Mouse (Mus musculus) neural tube, embryonic 11.5 days (tissue): ENCODE results near the gene Gtdc1. TPM values are rescaled to one million over a fixed set of nuclear protein-coding genes. Genes with fewer than 3 reads are reported as not detected.

Experiments used
- ATAC-seq: fragments of 200-750 bp; cut with Nextera tagmentation; 2 replicates; pipeline ENCODE4 v1.8.0; 2017; ENCODE audit warnings: moderate number of reproducible peaks, mild to moderate bottlenecking, moderate TSS enrichment, moderate library complexity; ENCODE audit not compliant: insufficient read depth, low FRiP score, low TSS enrichment
- DNase-seq: peaks from one replicate; pipeline ENCODE4 v3.0.0-alpha.2; 2015; ENCODE audit warnings: low spot score
- H3K27ac ChIP-seq: fragments of 300-500 bp; sonication (generic); 2 replicates; pipeline ENCODE4 v1.5.1; 2014; ENCODE audit warnings: low read depth, mild to moderate bottlenecking, low read length
- H3K27me3 ChIP-seq: fragments of 300-500 bp; sonication (generic); 2 replicates; pipeline ENCODE4 v1.6.1; 2014; ENCODE audit warnings: mild to moderate bottlenecking, low read length, mixed read lengths; ENCODE audit not compliant: control insufficient read depth, insufficient read depth
- H3K36me3 ChIP-seq: fragments of 300-500 bp; sonication (generic); 2 replicates; pipeline ENCODE4 v1.6.1; 2014; ENCODE audit warnings: mild to moderate bottlenecking, low read length, moderate library complexity, mixed read lengths; ENCODE audit not compliant: control insufficient read depth, insufficient read depth
- H3K4me1 ChIP-seq: fragments of 300-500 bp; sonication (generic); 2 replicates; pipeline ENCODE4 v1.6.1; 2014; ENCODE audit warnings: low read length, mixed read lengths; ENCODE audit not compliant: control insufficient read depth, insufficient read depth
- H3K4me2 ChIP-seq: fragments of 300-500 bp; sonication (generic); 2 replicates; pipeline ENCODE4 v1.6.1; 2014; ENCODE audit warnings: low read depth, mild to moderate bottlenecking, moderate library complexity
- H3K4me3 ChIP-seq: fragments of 300-500 bp; sonication (generic); 2 replicates; pipeline ENCODE4 v1.5.1; 2014; ENCODE audit warnings: low read depth, low read length
- H3K9ac ChIP-seq: fragments of 300-500 bp; sonication (generic); 2 replicates; pipeline ENCODE4 v1.6.1; 2014; ENCODE audit warnings: mild to moderate bottlenecking, low read length
- H3K9me3 ChIP-seq: fragments of 300-500 bp; sonication (generic); 2 replicates; pipeline ENCODE4 v1.6.1; 2016; ENCODE audit warnings: low read length; ENCODE audit not compliant: control insufficient read depth
- WGBS: fragments of 180-500 bp; shearing (Covaris S2); extraction: QIAGEN DNeasy Blood & Tissue Kit; methylation state at CpG from one replicate; pipeline ENCODE4 v1.1.7; 2014; 5-methylcytosine and 5-hydroxymethylcytosine counted together
- polyA plus RNA-seq: library from polyadenylated mRNA; unstranded; fragments of >200 nt; fragmentation: Nextera tagmentation; extraction: Ambion mirVana; gene quantifications from 2 replicates; pipeline ENCODE4 v1.2.1, GENCODE M21; 2014

Gtdc1 gene
- polyA plus RNA-seq, 1 experiment from 2014 or later = 9.5 TPM

DNA sequence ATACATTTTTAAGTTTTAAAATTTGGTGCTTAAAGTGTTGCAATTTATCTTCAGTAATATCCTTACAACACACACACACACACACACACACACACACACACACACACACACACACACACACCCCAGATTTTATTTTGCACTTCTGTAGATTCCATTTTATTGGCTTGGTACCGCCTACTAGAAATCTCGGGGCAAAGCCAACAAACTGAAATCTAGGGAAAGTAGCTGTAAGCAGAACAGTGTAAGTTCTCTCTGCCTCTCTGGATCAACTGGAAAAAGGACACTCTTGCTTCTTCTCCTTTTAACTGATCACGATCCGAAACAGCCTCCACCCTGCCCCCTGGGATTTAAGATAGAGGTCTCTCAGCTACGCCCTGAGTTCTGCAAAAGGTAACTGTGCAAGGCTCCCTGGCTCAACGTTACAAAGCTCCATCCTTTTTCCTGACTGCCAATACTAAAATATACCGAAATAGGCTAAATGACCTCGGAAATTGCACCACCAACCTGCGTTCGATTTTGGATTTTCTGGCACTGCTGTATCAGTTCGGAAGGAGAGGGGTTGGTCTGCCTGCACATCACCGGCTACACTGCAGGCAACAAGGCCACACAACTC is 369.7 kb downstream of the Gtdc1 start:
- ATAC-seq (0 out of 2 replicates have a peak, but pooled peaks have one; percentile 3), DNase-seq (no peak)
- H3K9ac ChIP-seq = no peak overlapping the region
- no peak overlapping the region for H3K4me3 ChIP-seq
- H3K4me2 ChIP-seq = peak overlapping the region; percentile 93
- no peak overlapping the region for H3K27ac ChIP-seq
- H3K36me3 ChIP-seq = no peaks in the 10 kb centered on the region
- no peaks in the 10 kb centered on the region for H3K27me3 ChIP-seq
- H3K9me3 ChIP-seq = no peaks in the 10 kb centered on the region
- H3K4me1 ChIP-seq = peaks cover 3% of the 10 kb centered on the region
- WGBS = 44% methylated on average over 12 of the region's 12 CpGs

DNA sequence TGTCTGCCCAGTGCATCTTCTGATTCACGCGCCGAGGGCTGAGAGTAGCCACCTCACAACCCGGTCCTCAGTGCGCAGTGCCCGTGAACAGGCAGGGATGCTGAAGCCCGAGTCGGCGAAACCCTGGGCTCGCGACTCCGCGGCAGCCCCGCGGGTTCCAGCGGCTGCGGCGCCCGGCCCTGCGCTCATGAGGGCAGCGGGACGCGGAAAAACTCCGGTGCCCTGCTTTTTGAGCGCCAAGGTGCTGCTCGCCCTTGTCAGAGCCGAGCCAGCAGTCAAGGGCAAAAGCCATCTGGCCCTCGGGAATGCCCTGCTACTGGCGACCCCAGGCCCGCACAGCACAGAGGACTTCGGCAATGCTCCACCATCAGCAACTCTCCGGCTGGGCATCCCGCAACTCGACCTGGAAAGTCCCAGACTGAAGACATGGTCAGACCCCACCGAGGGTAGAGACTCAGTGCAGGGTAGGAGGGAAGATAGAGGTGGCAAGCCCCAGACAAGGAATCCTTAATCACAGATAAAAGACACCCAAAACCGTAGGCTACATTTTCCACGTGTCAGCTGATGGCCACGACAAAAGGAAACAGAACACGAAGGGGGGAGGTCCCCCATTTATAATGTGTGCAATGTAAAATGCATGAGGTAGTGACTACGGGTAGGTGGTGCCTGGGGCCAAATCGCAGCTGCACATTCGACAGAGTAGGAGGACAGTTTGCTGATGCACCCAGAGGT is 370.4 kb downstream of the Gtdc1 start:
- 1% methylated on average over 42 of the region's 42 CpGs for WGBS
- Histone ChIP-seq H3K36me3 (no peaks in the 10 kb centered on the region), H3K27ac (no peak overlapping the region), H3K4me2 (peak overlapping the region; percentile 93), H3K27me3 (no peaks in the 10 kb centered on the region), H3K9ac (peak overlapping the region; percentile 70), H3K4me3 (peak overlapping the region; percentile 46), H3K9me3 (no peaks in the 10 kb centered on the region), H3K4me1 (peaks cover 3% of the 10 kb centered on the region)
- peak; percentile 65 for DNase-seq
- peak; percentile 82 for ATAC-seq

DNA sequence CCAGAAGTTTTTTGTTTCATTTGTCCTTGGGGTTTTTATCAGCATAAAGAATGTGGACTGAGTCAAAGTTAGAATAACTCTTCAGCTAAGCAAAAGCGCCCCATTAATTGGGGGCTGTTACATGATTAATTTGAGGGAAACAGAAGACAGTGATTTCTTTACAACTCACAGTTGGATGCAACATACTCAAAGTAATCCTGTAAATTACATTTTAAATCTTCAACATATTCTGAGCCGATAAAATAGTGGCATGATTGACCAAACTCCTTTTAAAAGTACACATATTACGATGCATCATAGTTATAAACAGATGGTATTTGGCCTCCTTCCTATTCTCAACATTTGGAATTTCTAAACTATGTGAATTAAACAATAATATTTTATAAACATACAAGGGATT is 372.7 kb downstream of the Gtdc1 start:
- Histone ChIP-seq H3K4me1 (peaks cover 3% of the 10 kb centered on the region), H3K9ac (no peak overlapping the region), H3K4me2 (no peak overlapping the region), H3K36me3 (no peaks in the 10 kb centered on the region), H3K9me3 (no peaks in the 10 kb centered on the region), H3K27ac (no peak overlapping the region), H3K27me3 (no peaks in the 10 kb centered on the region), H3K4me3 (no peak overlapping the region)
- DNase-seq (no peak), ATAC-seq (no peak)
- 80% methylated on average over 3 of the region's 3 CpGs for WGBS

DNA sequence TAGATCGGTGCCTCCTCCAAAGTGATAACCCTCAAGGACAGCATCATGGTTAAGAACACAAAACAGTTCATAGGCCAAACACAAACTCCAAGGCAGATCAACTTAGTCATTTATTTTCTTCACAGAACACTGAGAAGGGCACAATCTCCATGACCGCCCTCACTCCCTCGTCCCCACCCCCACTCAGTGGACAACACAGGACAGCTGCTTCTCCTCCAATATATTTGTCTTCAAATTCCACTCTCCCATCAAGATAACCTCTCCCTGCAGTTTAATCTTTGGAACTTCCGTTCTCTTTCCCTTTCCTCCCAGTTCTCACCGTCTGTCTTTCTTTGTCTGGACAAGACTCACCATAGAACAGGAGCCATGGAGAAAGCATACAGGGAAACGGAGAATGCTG is 378.1 kb downstream of the Gtdc1 start:
- no peak for ATAC-seq
- WGBS = 87% methylated on average over 6 of the region's 6 CpGs
- no peak for DNase-seq

DNA sequence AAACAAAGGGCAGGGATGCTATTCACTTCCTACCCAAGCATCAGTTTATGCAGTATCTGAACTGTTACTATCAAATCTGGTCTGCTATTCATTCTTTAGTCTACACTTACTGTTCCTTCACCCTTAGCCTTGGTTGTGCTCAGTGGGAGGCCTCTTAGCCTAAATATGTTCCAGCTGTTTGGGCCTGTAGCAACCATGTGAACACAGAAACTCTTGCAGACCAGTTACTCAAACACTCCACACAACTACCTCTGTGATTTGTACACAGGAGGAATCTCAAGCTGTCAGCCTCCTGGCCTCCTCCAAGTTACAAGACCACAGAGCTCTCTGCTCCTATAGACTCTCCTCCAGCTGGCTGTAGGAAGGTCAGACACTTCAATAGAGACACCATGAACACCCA is 384.7 kb downstream of the Gtdc1 start:
- Histone ChIP-seq H3K4me1 (no peaks in the 10 kb centered on the region), H3K36me3 (no peaks in the 10 kb centered on the region), H3K27me3 (no peaks in the 10 kb centered on the region), H3K9me3 (no peaks in the 10 kb centered on the region), H3K4me2 (no peak overlapping the region), H3K9ac (no peak overlapping the region), H3K27ac (no peak overlapping the region), H3K4me3 (no peak overlapping the region)
- no peak for DNase-seq
- no peak for ATAC-seq

More for the DNA sequence above, 378.1 kb downstream of the Gtdc1 start:
- Histone ChIP-seq H3K4me2 (no peak overlapping the region), H3K9me3 (no peaks in the 10 kb centered on the region), H3K9ac (no peak overlapping the region), H3K27me3 (no peaks in the 10 kb centered on the region), H3K4me1 (no peaks in the 10 kb centered on the region), H3K4me3 (no peak overlapping the region), H3K36me3 (no peaks in the 10 kb centered on the region), H3K27ac (no peak overlapping the region)

DNA sequence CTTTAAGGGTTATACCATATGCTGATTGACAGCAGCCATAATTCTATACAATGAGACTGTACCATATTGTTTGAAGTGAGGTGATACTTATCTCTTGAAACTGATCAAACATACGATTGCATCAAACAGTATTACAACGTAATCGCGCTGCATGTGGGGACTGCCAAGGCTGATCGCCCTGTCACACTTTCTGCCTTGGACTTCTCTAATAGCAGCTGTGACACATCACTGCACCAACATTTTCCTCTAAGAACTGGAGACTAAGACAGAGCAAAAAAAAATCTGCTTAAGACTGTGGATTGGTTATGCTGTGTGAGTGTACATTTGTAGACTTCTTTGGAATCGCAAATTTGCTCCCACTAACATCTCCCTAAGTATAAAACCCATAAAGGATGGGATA is 385.7 kb downstream of the Gtdc1 start:
- Histone ChIP-seq H3K27me3 (no peaks in the 10 kb centered on the region), H3K27ac (no peak overlapping the region), H3K4me1 (no peaks in the 10 kb centered on the region), H3K9me3 (no peaks in the 10 kb centered on the region), H3K4me3 (no peak overlapping the region), H3K9ac (no peak overlapping the region), H3K36me3 (no peaks in the 10 kb centered on the region), H3K4me2 (no peak overlapping the region)
- no peak for ATAC-seq
- no peak for DNase-seq
- WGBS = 92% methylated on average over 6 of the region's 6 CpGs

DNA sequence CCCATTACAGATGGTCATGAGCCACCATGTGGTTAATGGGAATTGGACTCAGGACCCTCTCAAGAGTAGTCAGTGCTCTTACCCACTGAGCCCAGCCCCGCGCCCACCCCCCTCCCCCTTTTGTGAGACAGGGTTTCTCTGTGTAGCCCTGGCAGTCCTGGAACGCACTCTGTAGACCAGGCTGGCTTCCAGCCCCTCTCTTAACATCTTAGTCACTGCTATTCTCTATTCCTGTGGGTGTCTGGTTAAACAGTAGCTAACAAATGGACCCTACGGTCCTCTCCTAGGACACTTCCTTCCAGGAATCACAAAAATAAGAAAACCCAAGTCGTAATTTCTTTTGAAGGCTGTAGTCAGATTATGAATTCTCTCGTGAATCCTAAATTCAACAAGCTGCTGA is 386.6 kb downstream of the Gtdc1 start:
- no peak for DNase-seq
- H3K36me3 ChIP-seq = no peaks in the 10 kb centered on the region
- H3K4me2 ChIP-seq = no peak overlapping the region
- no peak overlapping the region for H3K4me3 ChIP-seq
- H3K27me3 ChIP-seq = no peaks in the 10 kb centered on the region
- ATAC-seq = no peak
- no peak overlapping the region for H3K27ac ChIP-seq
- H3K4me1 ChIP-seq = no peaks in the 10 kb centered on the region
- no peaks in the 10 kb centered on the region for H3K9me3 ChIP-seq
- no peak overlapping the region for H3K9ac ChIP-seq
- 80% methylated on average over 6 of the region's 6 CpGs for WGBS

DNA sequence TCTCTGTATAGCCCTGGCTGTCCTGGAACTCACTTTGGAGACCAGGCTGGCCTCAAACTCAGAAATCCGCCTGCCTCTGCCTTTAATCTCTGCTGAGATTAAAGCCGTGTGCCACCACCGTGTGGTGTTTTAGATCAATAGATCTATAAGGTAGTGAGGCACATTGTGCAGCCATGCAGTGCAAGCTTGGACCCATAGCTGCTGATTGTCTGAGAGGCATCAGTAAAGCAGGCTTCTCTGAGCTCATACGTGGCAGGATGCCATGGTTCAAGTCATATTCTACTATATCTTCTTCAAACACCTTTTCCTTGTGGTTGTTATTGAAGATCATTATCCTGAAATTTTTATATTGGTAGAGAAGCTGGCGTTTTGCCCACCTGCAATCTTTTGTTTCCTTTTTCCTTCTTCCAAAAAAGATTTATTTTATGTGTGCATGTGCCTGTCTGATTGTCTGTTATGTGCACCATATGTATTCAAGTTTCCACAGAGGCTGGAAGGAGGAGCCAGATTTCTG is 388.3 kb downstream of the Gtdc1 start:
- Histone ChIP-seq H3K9me3 (no peaks in the 10 kb centered on the region), H3K27ac (no peak overlapping the region), H3K9ac (no peak overlapping the region), H3K4me1 (no peaks in the 10 kb centered on the region), H3K36me3 (no peaks in the 10 kb centered on the region), H3K27me3 (no peaks in the 10 kb centered on the region), H3K4me3 (no peak overlapping the region), H3K4me2 (no peak overlapping the region)
- 79% methylated on average over 5 of the region's 5 CpGs for WGBS
- ATAC-seq = no peak
- no peak for DNase-seq

DNA sequence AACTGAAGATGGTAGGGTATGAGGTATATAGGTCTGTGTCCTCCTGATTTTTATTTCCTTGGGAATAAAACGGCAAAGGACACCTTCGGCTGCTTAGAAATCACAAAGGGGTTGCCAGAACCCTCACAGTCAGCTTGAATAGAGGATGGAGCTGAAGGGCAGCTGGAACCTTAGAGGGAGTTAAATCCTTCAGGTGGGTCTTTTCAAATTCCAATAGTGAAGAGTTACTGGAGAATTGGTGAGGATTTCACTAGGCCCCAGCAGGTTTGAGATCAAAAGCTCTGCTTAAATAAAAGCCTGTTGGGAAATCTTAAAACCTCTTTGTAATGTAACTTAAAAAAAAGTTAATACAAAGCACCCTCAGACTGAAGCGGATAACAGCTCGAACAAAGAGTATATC is 389.3 kb downstream of the Gtdc1 start:
- H3K27ac ChIP-seq = no peak overlapping the region
- H3K36me3 ChIP-seq = no peaks in the 10 kb centered on the region
- H3K4me1 ChIP-seq = no peaks in the 10 kb centered on the region
- no peak overlapping the region for H3K9ac ChIP-seq
- ATAC-seq = no peak
- H3K27me3 ChIP-seq = no peaks in the 10 kb centered on the region
- H3K4me3 ChIP-seq = no peak overlapping the region
- WGBS = 32% methylated on average over 4 of the region's 4 CpGs
- H3K4me2 ChIP-seq = no peak overlapping the region
- no peak for DNase-seq
- no peaks in the 10 kb centered on the region for H3K9me3 ChIP-seq
